Mouse (Mus musculus) heart, embryonic 14.5 days (tissue): ENCODE data around the gene Odf2l. TPM values are rescaled to one million over a fixed set of nuclear protein-coding genes. Genes with fewer than 3 reads are reported as not detected.

ENCODE experiments used
- ATAC-seq: fragments of 200-750 bp; cut with Nextera tagmentation; 2 replicates; pipeline ENCODE4 v1.8.0; 2017; ENCODE audit warnings: low read depth, moderate TSS enrichment; ENCODE audit not compliant: insufficient number of reproducible peaks, insufficient read depth, low FRiP score
- H3K27ac ChIP-seq, 2 experiments: fragments of 200-500 bp in 1 of 2; fragments of 300-500 bp in 1 of 2; sonication (generic) in 1 of 2; replicated peaks in 1 of 2; 2 replicates each; pipeline ENCODE4 v1.5.1; 2012 to 2014; ENCODE audit warnings: low read depth in 2 of 2, low read length in 2 of 2, control low read depth in 1 of 2, mild to moderate bottlenecking in 1 of 2, mixed read lengths in 1 of 2; ENCODE audit not compliant: control insufficient read depth in 1 of 2, insufficient read depth in 1 of 2
- H3K27me3 ChIP-seq: fragments of 300-500 bp; sonication (generic); 2 replicates; pipeline ENCODE4 v1.6.1; 2014; ENCODE audit warnings: mild to moderate bottlenecking, low read length, control low read depth; ENCODE audit not compliant: control insufficient read depth, insufficient read depth
- H3K36me3 ChIP-seq: fragments of 300-500 bp; sonication (generic); 2 replicates; pipeline ENCODE4 v1.6.1; 2014; ENCODE audit warnings: mild to moderate bottlenecking, control low read depth, low read length, mixed read lengths; ENCODE audit not compliant: control insufficient read depth, insufficient read depth
- H3K4me1 ChIP-seq, 2 experiments: fragments of 200-500 bp in 1 of 2; fragments of 300-500 bp in 1 of 2; sonication (generic) in 1 of 2; 2 replicates each; pipeline ENCODE4 v1.6.1; 2012 to 2014; ENCODE audit warnings: low read length in 2 of 2, control low read depth in 1 of 2, mixed read lengths in 1 of 2; ENCODE audit not compliant: control insufficient read depth in 2 of 2, insufficient read depth in 2 of 2
- H3K4me2 ChIP-seq: fragments of 300-500 bp; sonication (generic); 2 replicates; pipeline ENCODE4 v1.6.1; 2014; ENCODE audit warnings: mild to moderate bottlenecking, low read length
- H3K4me3 ChIP-seq, 2 experiments: fragments of 200-500 bp in 1 of 2; fragments of 300-500 bp in 1 of 2; sonication (generic) in 1 of 2; 2 replicates each; pipeline ENCODE4 v1.5.1; 2012 to 2014; ENCODE audit warnings: low read length in 2 of 2, mild to moderate bottlenecking in 2 of 2, control low read depth in 1 of 2, low read depth in 1 of 2, moderate library complexity in 1 of 2; ENCODE audit not compliant: control insufficient read depth in 1 of 2, insufficient read depth in 1 of 2
- H3K9ac ChIP-seq: fragments of 300-500 bp; sonication (generic); 2 replicates; pipeline ENCODE4 v1.6.1; 2014; ENCODE audit warnings: mild to moderate bottlenecking, low read length
- H3K9me3 ChIP-seq: fragments of 300-500 bp; sonication (generic); 2 replicates; pipeline ENCODE4 v1.6.1; 2016; ENCODE audit warnings: low read length, control low read depth; ENCODE audit not compliant: control insufficient read depth
- WGBS: fragments of 180-500 bp; shearing (Covaris S2); extraction: QIAGEN DNeasy Blood & Tissue Kit; methylation state at CpG from one replicate; pipeline ENCODE4 v1.1.7; 2014; 5-methylcytosine and 5-hydroxymethylcytosine counted together
- polyA plus RNA-seq: library from polyadenylated mRNA; unstranded; fragments of >200 nt; fragmentation: Nextera tagmentation; extraction: Ambion mirVana; gene quantifications from 2 replicates; pipeline ENCODE4 v1.2.1, GENCODE M21; 2014

Odf2l gene
- polyA plus RNA-seq, 1 experiment from 2014 or later = 15.2 TPM

- H3K27me3 ChIP-seq = no peaks in the 10 kb centered on the region
- no peaks in the 10 kb centered on the region for H3K9me3 ChIP-seq
- ATAC-seq = no peak
- H3K4me3 ChIP-seq = no peak overlapping the region
- no peak overlapping the region for H3K4me2 ChIP-seq
- H3K27ac ChIP-seq = no peak overlapping the region
- H3K36me3 ChIP-seq = peaks cover 9% of the 10 kb centered on the region; the same call in 1 of the 2 replicates
- H3K4me1 ChIP-seq = no peaks in the 10 kb centered on the region
- H3K9ac ChIP-seq = no peak overlapping the region
Observed at GRCm38 (mm10) chr3:145142925-145143324, 24.5 kb downstream of the Odf2l start.

- no peak for ATAC-seq
- Histone ChIP-seq H3K4me1 (no peaks in the 10 kb centered on the region), H3K27ac (no peak overlapping the region), H3K4me3 (no peak overlapping the region), H3K36me3 (peaks cover 6% of the 10 kb centered on the region), H3K9me3 (no peaks in the 10 kb centered on the region), H3K9ac (no peak overlapping the region), H3K27me3 (no peaks in the 10 kb centered on the region), H3K4me2 (no peak overlapping the region)
- 83% methylated on average over 10 of the region's 10 CpGs for WGBS
Observed at GRCm38 (mm10) chr3:145143856-145144255, 25.5 kb downstream of the Odf2l start.

- Histone ChIP-seq H3K27me3 (no peaks in the 10 kb centered on the region), H3K4me2 (no peak overlapping the region), H3K9ac (no peak overlapping the region), H3K36me3 (peaks cover 19% of the 10 kb centered on the region), H3K27ac (no peak overlapping the region), H3K4me3 (no peak overlapping the region), H3K9me3 (no peaks in the 10 kb centered on the region), H3K4me1 (no peaks in the 10 kb centered on the region)
- no peak for ATAC-seq
- 91% methylated on average over 9 of the region's 9 CpGs for WGBS
Observed at GRCm38 (mm10) chr3:145146871-145147270, 28.5 kb downstream of the Odf2l start.

GRCm38 (mm10) chr3:145147483-145147882, 29.1 kb downstream of the Odf2l start:
- no peak overlapping the region for H3K4me3 ChIP-seq
- H3K4me1 ChIP-seq = no peaks in the 10 kb centered on the region
- H3K9ac ChIP-seq = no peak overlapping the region
- H3K9me3 ChIP-seq = no peaks in the 10 kb centered on the region
- peaks cover 21% of the 10 kb centered on the region for H3K36me3 ChIP-seq
- H3K27me3 ChIP-seq = no peaks in the 10 kb centered on the region
- H3K4me2 ChIP-seq = no peak overlapping the region
- WGBS = 77% methylated on average over 2 of the region's 2 CpGs
- no peak for ATAC-seq
- no peak overlapping the region for H3K27ac ChIP-seq

- Histone ChIP-seq H3K9me3 (no peaks in the 10 kb centered on the region), H3K4me3 (no peak overlapping the region), H3K36me3 (peaks cover 21% of the 10 kb centered on the region), H3K27me3 (no peaks in the 10 kb centered on the region), H3K4me1 (no peaks in the 10 kb centered on the region), H3K27ac (no peak overlapping the region), H3K4me2 (no peak overlapping the region), H3K9ac (no peak overlapping the region)
- no peak for ATAC-seq
Observed at GRCm38 (mm10) chr3:145147952-145148351, 29.6 kb downstream of the Odf2l start.

- H3K4me3 ChIP-seq = no peak overlapping the region
- 86% methylated on average over 7 of the region's 7 CpGs for WGBS
- no peaks in the 10 kb centered on the region for H3K4me1 ChIP-seq
- H3K27me3 ChIP-seq = no peaks in the 10 kb centered on the region
- no peak overlapping the region for H3K4me2 ChIP-seq
- no peaks in the 10 kb centered on the region for H3K9me3 ChIP-seq
- no peak for ATAC-seq
- H3K9ac ChIP-seq = no peak overlapping the region
- no peak overlapping the region for H3K27ac ChIP-seq
- H3K36me3 ChIP-seq = peaks cover 21% of the 10 kb centered on the region
Observed at GRCm38 (mm10) chr3:145151092-145151491, 32.7 kb downstream of the Odf2l start.

GRCm38 (mm10) chr3:145151933-145152332, 33.5 kb downstream of the Odf2l start:
- no peaks in the 10 kb centered on the region for H3K4me1 ChIP-seq
- no peaks in the 10 kb centered on the region for H3K9me3 ChIP-seq
- H3K9ac ChIP-seq = no peak overlapping the region
- H3K36me3 ChIP-seq = peaks cover 17% of the 10 kb centered on the region
- H3K4me2 ChIP-seq = no peak overlapping the region
- H3K27ac ChIP-seq = no peak overlapping the region
- no peak for ATAC-seq
- WGBS = 77% methylated on average over 7 of the region's 7 CpGs
- no peak overlapping the region for H3K4me3 ChIP-seq
- H3K27me3 ChIP-seq = no peaks in the 10 kb centered on the region

GRCm38 (mm10) chr3:145156883-145157282, 38.5 kb downstream of the Odf2l start:
- 78% methylated on average over 6 of the region's 6 CpGs for WGBS
- Histone ChIP-seq H3K4me2 (no peak overlapping the region), H3K4me3 (no peak overlapping the region), H3K9ac (no peak overlapping the region), H3K4me1 (no peaks in the 10 kb centered on the region), H3K9me3 (no peaks in the 10 kb centered on the region), H3K36me3 (0 out of 2 replicates have a peak, but pooled peaks cover 2% of the 10 kb centered on the region), H3K27ac (no peak overlapping the region), H3K27me3 (no peaks in the 10 kb centered on the region)
- no peak for ATAC-seq
